Mouse (Mus musculus): ENCODE measurements around the gene Wdr61. TPM values are rescaled to one million over a fixed set of nuclear protein-coding genes. Genes with fewer than 3 reads are reported as not detected.
A peak's percentile ranks its signal among the peaks of the same experiment; 100 is the strongest.

Wdr61 gene
- polyA plus RNA-seq, 1 experiment from 2014 or later = 166 TPM

GRCm38 (mm10) chr9:54752944-54753295 is 18.6 kb upstream of the Wdr61 start:
- Histone ChIP-seq H3K4me2 (no peak overlapping the region), H3K4me1 (replicated peaks) (peaks cover 4% of the 10 kb centered on the region; the same call in 1 of the 2 replicates), H3K4me3 (replicated peaks) (no peak overlapping the region), H3K9ac (replicated peaks) (no peak overlapping the region), H3K36me3 (no peaks in the 10 kb centered on the region), H3K9me3 (no peaks in the 10 kb centered on the region), H3K27ac (no peak overlapping the region), H3K27me3 (peaks cover 29% of the 10 kb centered on the region)
- ATAC-seq (ENCODE audit: insufficient number of reproducible peaks, insufficient read depth, low FRiP score, low TSS enrichment, low read depth) = no peak
- 40% methylated on average over 11 of the region's 11 CpGs for WGBS

- Histone ChIP-seq H3K36me3 (no peaks in the 10 kb centered on the region), H3K9ac (replicated peaks) (no peak overlapping the region), H3K9me3 (no peaks in the 10 kb centered on the region), H3K4me1 (replicated peaks) (peaks cover 4% of the 10 kb centered on the region; the same call in 1 of the 2 replicates), H3K27ac (no peak overlapping the region), H3K4me2 (no peak overlapping the region), H3K27me3 (peaks cover 29% of the 10 kb centered on the region), H3K4me3 (replicated peaks) (no peak overlapping the region)
- no peak for ATAC-seq (ENCODE audit: insufficient number of reproducible peaks, insufficient read depth, low FRiP score, low TSS enrichment, low read depth)
- WGBS = 14% methylated on average over 21 of the region's 21 CpGs
Measured at GRCm38 (mm10) chr9:54752201-54752943, 18.1 kb upstream of the Wdr61 start.

GRCm38 (mm10) chr9:54751684-54752083 is 17.4 kb upstream of the Wdr61 start:
- no peak for ATAC-seq (ENCODE audit: insufficient number of reproducible peaks, insufficient read depth, low FRiP score, low TSS enrichment, low read depth)
- peaks cover 4% of the 10 kb centered on the region; the same call in 1 of the 2 replicates for H3K4me1 ChIP-seq (replicated peaks)
- no peak overlapping the region for H3K27ac ChIP-seq
- WGBS = 76% methylated on average over 2 of the region's 2 CpGs
- H3K4me2 ChIP-seq = no peak overlapping the region
- peaks cover 29% of the 10 kb centered on the region for H3K27me3 ChIP-seq
- H3K4me3 ChIP-seq (replicated peaks) = no peak overlapping the region
- H3K9ac ChIP-seq (replicated peaks) = no peak overlapping the region
- no peaks in the 10 kb centered on the region for H3K36me3 ChIP-seq
- H3K9me3 ChIP-seq = no peaks in the 10 kb centered on the region

GRCm38 (mm10) chr9:54750215-54750981 is 16.1 kb upstream of the Wdr61 start:
- peaks cover 8% of the 10 kb centered on the region; the same call in 1 of the 2 replicates for H3K4me1 ChIP-seq (replicated peaks)
- no peak overlapping the region for H3K4me3 ChIP-seq (replicated peaks)
- WGBS = 84% methylated on average over 7 of the region's 7 CpGs
- no peaks in the 10 kb centered on the region for H3K9me3 ChIP-seq
- H3K27me3 ChIP-seq = peaks cover 29% of the 10 kb centered on the region
- no peak for ATAC-seq (ENCODE audit: insufficient number of reproducible peaks, insufficient read depth, low FRiP score, low TSS enrichment, low read depth)
- H3K36me3 ChIP-seq = no peaks in the 10 kb centered on the region
- no peak overlapping the region for H3K27ac ChIP-seq
- no peak overlapping the region for H3K9ac ChIP-seq (replicated peaks)
- H3K4me2 ChIP-seq = no peak overlapping the region

GRCm38 (mm10) chr9:54745740-54746370 is 11.5 kb upstream of the Wdr61 start:
- H3K27me3 ChIP-seq = no peaks in the 10 kb centered on the region
- 48% methylated on average over 13 of the region's 13 CpGs for WGBS
- no peak overlapping the region for H3K4me3 ChIP-seq (replicated peaks)
- no peaks in the 10 kb centered on the region for H3K9me3 ChIP-seq
- no peak for ATAC-seq (ENCODE audit: insufficient number of reproducible peaks, insufficient read depth, low FRiP score, low TSS enrichment, low read depth)
- no peak overlapping the region for H3K4me2 ChIP-seq
- no peak overlapping the region for H3K27ac ChIP-seq
- H3K36me3 ChIP-seq = no peaks in the 10 kb centered on the region
- H3K9ac ChIP-seq (replicated peaks) = no peak overlapping the region
- peaks cover 13% of the 10 kb centered on the region for H3K4me1 ChIP-seq (replicated peaks)

GRCm38 (mm10) chr9:54743891-54744290 is 9.6 kb upstream of the Wdr61 start:
- no peak overlapping the region for H3K4me2 ChIP-seq
- no peaks in the 10 kb centered on the region for H3K9me3 ChIP-seq
- no peaks in the 10 kb centered on the region; the same call in 1 of the 2 replicates for H3K27me3 ChIP-seq
- H3K4me1 ChIP-seq (replicated peaks) = peaks cover 13% of the 10 kb centered on the region
- 71% methylated on average over 4 of the region's 4 CpGs for WGBS
- no peak overlapping the region for H3K9ac ChIP-seq (replicated peaks)
- H3K27ac ChIP-seq = no peak overlapping the region
- ATAC-seq (ENCODE audit: insufficient number of reproducible peaks, insufficient read depth, low FRiP score, low TSS enrichment, low read depth) = no peak
- no peaks in the 10 kb centered on the region for H3K36me3 ChIP-seq
- H3K4me3 ChIP-seq (replicated peaks) = no peak overlapping the region

GRCm38 (mm10) chr9:54738376-54738775 is 4.1 kb upstream of the Wdr61 start:
- Histone ChIP-seq H3K27me3 (no peaks in the 10 kb centered on the region; the same call in 1 of the 2 replicates), H3K36me3 (no peaks in the 10 kb centered on the region), H3K9ac (replicated peaks) (no peak overlapping the region), H3K4me3 (replicated peaks) (no peak overlapping the region), H3K4me2 (no peak overlapping the region), H3K4me1 (replicated peaks) (peaks cover 18% of the 10 kb centered on the region), H3K9me3 (no peaks in the 10 kb centered on the region), H3K27ac (no peak overlapping the region)
- WGBS = 25% methylated on average over 3 of the region's 3 CpGs
- ATAC-seq (ENCODE audit: insufficient number of reproducible peaks, insufficient read depth, low FRiP score, low TSS enrichment, low read depth) = no peak

GRCm38 (mm10) chr9:54736284-54736701 is 2.0 kb upstream of the Wdr61 start:
- Histone ChIP-seq H3K36me3 (no peaks in the 10 kb centered on the region), H3K4me1 (replicated peaks) (peaks cover 15% of the 10 kb centered on the region), H3K4me3 (replicated peaks) (no peak overlapping the region), H3K27me3 (no peaks in the 10 kb centered on the region; the same call in 1 of the 2 replicates), H3K9ac (replicated peaks) (no peak overlapping the region), H3K4me2 (no peak overlapping the region), H3K9me3 (no peaks in the 10 kb centered on the region), H3K27ac (no peak overlapping the region)
- 18% methylated on average over 9 of the region's 9 CpGs for WGBS
- ATAC-seq (ENCODE audit: insufficient number of reproducible peaks, insufficient read depth, low FRiP score, low TSS enrichment, low read depth) = no peak

- WGBS = 24% methylated on average over 11 of the region's 11 CpGs
- no peak overlapping the region; the same call in 1 of the 2 replicates for H3K9ac ChIP-seq (replicated peaks)
- H3K4me2 ChIP-seq = peak overlapping the region; percentile 76
- no peak for ATAC-seq (ENCODE audit: insufficient number of reproducible peaks, insufficient read depth, low FRiP score, low TSS enrichment, low read depth)
- H3K27me3 ChIP-seq = no peaks in the 10 kb centered on the region
- no peaks in the 10 kb centered on the region for H3K9me3 ChIP-seq
- H3K4me3 ChIP-seq (replicated peaks) = peak overlapping the region; percentile 73
- H3K4me1 ChIP-seq (replicated peaks) = peaks cover 15% of the 10 kb centered on the region
- no peak overlapping the region for H3K27ac ChIP-seq
- H3K36me3 ChIP-seq = peaks cover 10% of the 10 kb centered on the region; the same call in 1 of the 2 replicates
Measured at GRCm38 (mm10) chr9:54734639-54735252, 427 bp upstream of the Wdr61 start.

GRCm38 (mm10) chr9:54732122-54732521 is 2.2 kb downstream of the Wdr61 start:
- WGBS = 81% methylated on average over 2 of the region's 2 CpGs
- Histone ChIP-seq H3K4me2 (no peak overlapping the region), H3K27ac (no peak overlapping the region), H3K27me3 (no peaks in the 10 kb centered on the region), H3K4me3 (replicated peaks) (no peak overlapping the region), H3K36me3 (peaks cover 36% of the 10 kb centered on the region), H3K9ac (replicated peaks) (no peak overlapping the region), H3K9me3 (no peaks in the 10 kb centered on the region), H3K4me1 (replicated peaks) (peaks cover 15% of the 10 kb centered on the region)
- ATAC-seq (ENCODE audit: insufficient number of reproducible peaks, insufficient read depth, low FRiP score, low TSS enrichment, low read depth) = no peak

GRCm38 (mm10) chr9:54726315-54726714 is 8.0 kb downstream of the Wdr61 start:
- H3K27ac ChIP-seq = no peak overlapping the region
- H3K9ac ChIP-seq (replicated peaks) = no peak overlapping the region
- H3K4me2 ChIP-seq = no peak overlapping the region
- no peaks in the 10 kb centered on the region for H3K4me1 ChIP-seq (replicated peaks)
- H3K9me3 ChIP-seq = no peaks in the 10 kb centered on the region
- 85% methylated on average over 5 of the region's 5 CpGs for WGBS
- no peak for ATAC-seq (ENCODE audit: insufficient number of reproducible peaks, insufficient read depth, low FRiP score, low TSS enrichment, low read depth)
- H3K27me3 ChIP-seq = no peaks in the 10 kb centered on the region
- no peak overlapping the region for H3K4me3 ChIP-seq (replicated peaks)
- peaks cover 93% of the 10 kb centered on the region for H3K36me3 ChIP-seq

All from limb, embryonic 12.5 days (tissue).